Mouse (Mus musculus) gastrocnemius, adult 2 months (tissue): ENCODE measurements around the gene Gm8279. TPM values are rescaled to one million over a fixed set of nuclear protein-coding genes. Genes with fewer than 3 reads are reported as not detected.
"Not testable (repeated sequence)": the region's sequence is repeated elsewhere in the genome, so short reads cannot be mapped to it uniquely, and the experiment has no call there.

Source experiments
- DNase-seq: peaks from one replicate; pipeline ENCODE4 v3.0.0; 2022
- H3K27ac ChIP-seq: fragments of 200-600 bp; 2 replicates; pipeline ENCODE4 v1.8.1; 2022; ENCODE audit warnings: mild to moderate bottlenecking
- H3K4me3 ChIP-seq: fragments of 200-600 bp; 2 replicates; pipeline ENCODE4 v1.8.1; 2022; ENCODE audit warnings: mild to moderate bottlenecking, moderate library complexity
- intact Hi-C: fragments of 180-260 bp; cut with DNase I; formaldehyde crosslinking; loops from one replicate; pipeline ENCODE4 v1.15.1; 2025
- long read RNA-seq, 2 experiments: library from polyadenylated mRNA; stranded (forward); transcript quantifications; one replicate each; pipeline ENCODE4 v2.0.0; 2021
- total RNA-seq, 2 experiments: library from RNA; stranded (reverse); gene quantifications; 2 replicates each; pipeline ENCODE4 v1.2.3; 2021

Gene Gm8279
- total RNA-seq = not detected
- long read RNA-seq, experiment 1 = 0 reads
- long read RNA-seq, experiment 2 = 0 reads

- intact Hi-C loops, H3K27ac ChIP-seq, H3K4me3 ChIP-seq, DNase-seq: not testable (repeated sequence)
Observed at GRCm38 (mm10) chr14:5131219-5131618, at the start of gene Gm8279. TSS of gene Gm8279 (plus strand) at chr14:5131519.

GRCm38 (mm10) chr14:5164235-5164634 is 32.9 kb downstream of the Gm8279 start, which contains the start of gene Gm3317:
TSS of gene Gm3317 (plus strand) at chr14:5164535.
- H3K4me3 ChIP-seq, DNase-seq, intact Hi-C loops, H3K27ac ChIP-seq: not testable (repeated sequence)

- H3K4me3 ChIP-seq, DNase-seq, intact Hi-C loops, H3K27ac ChIP-seq: not testable (repeated sequence)
Observed at GRCm38 (mm10) chr14:5185493-5185892, 54.2 kb downstream of the Gm8279 start, which contains the start of gene Gm8271. TSS of gene Gm8271 (plus strand) at chr14:5185793.

Other genes starting within 250 kb of the Gm8279 start
- not detected for gene Gm3278, start 239.1 kb upstream of the Gm8279 start, total RNA-seq
- gene Gm8297, start 147.6 kb upstream of the Gm8279 start, total RNA-seq = not detected
- gene Gm3298, start 115.6 kb upstream of the Gm8279 start, total RNA-seq = not detected
- under 1 TPM in 1 of 2 experiments, not detected in 1; 0.11 TPM for gene 4930555G01Rik, start 80.9 kb upstream of the Gm8279 start, total RNA-seq
- gene Gm8281, start 60.5 kb upstream of the Gm8279 start, total RNA-seq = under 1 TPM in 1 of 2 experiments, not detected in 1; 0.25 TPM
- gene Gm3317, start 33.0 kb downstream of the Gm8279 start, total RNA-seq = not detected
- gene Gm8271, start 54.3 kb downstream of the Gm8279 start, total RNA-seq = not detected
- gene Gm3526, start 129.1 kb downstream of the Gm8279 start, total RNA-seq = not detected
- not detected for gene Gm3542, start 203.4 kb downstream of the Gm8279 start, total RNA-seq